In genomic region chr5:112214419-112214818, GRCm38 (mm10) we compare ENCODE assay signal across 8 mouse cellular contexts. TPM values are rescaled to one million over a fixed set of nuclear protein-coding genes. Genes with fewer than 3 reads are reported as not detected.
DNase-seq lines count a peak whose midpoint lies in the region; ATAC-seq and TF ChIP-seq lines count a peak whose summit lies in the region.

No protein-coding gene starts in this region.

- ATAC-seq in frontal cortex, adult (ENCODE audit: low TSS enrichment): 0 out of 2 replicates have a peak, but pooled peaks have one; percentile 6
- ATAC-seq in intestine, embryonic 15.5 days: peak; percentile 48

- TF ChIP-seq CTCF in layer of hippocampus, adult 2 months (conservative IDR thresholded peaks at IDR 0.05): peak; percentile 87

- peak overlapping the region; percentile 27; the same call in 1 of the 2 replicates for H3K4me2 ChIP-seq in intestine, embryonic 15.5 days (replicated peaks)

- no peaks in the 10 kb centered on the region for H3K27me3 ChIP-seq in intestine, embryonic 15.5 days (replicated peaks)

- no peaks in the 10 kb centered on the region for H3K36me3 ChIP-seq in intestine, embryonic 15.5 days

- no peak overlapping the region for H3K4me3 ChIP-seq in layer of hippocampus, adult 2 months
- no peak overlapping the region for H3K4me3 ChIP-seq in intestine, embryonic 15.5 days (replicated peaks)

- peak overlapping the region; percentile 71 for H3K27ac ChIP-seq in layer of hippocampus, adult 2 months
- H3K27ac ChIP-seq in intestine, embryonic 15.5 days: 0 out of 2 replicates have a peak overlapping the region, but pooled peaks have one; percentile 41

- H3K9me3 ChIP-seq in intestine, embryonic 15.5 days: no peaks in the 10 kb centered on the region

- 6% methylated on average over 10 of the region's 10 CpGs for WGBS in intestine, embryonic 15.5 days

- no peak overlapping the region for H3K9ac ChIP-seq in intestine, embryonic 15.5 days

- peak; percentile 68 to 81 for DNase-seq in layer of hippocampus, adult 2 months (ENCODE audit: low spot score in 2 of 2)
- DNase-seq in layer of hippocampus, adult 9-11 months: no peak
- DNase-seq in c-Kit-positive CD71-negative TER-119-negative erythroid progenitor cells, embryonic 14.5 days (ENCODE audit: low read depth): peak; percentile 38
- DNase-seq in liver: peak; percentile 67
- peak; percentile 51 to 64 for DNase-seq in natural killer cell, adult 2 months (ENCODE audit: low spot score in 2 of 2)
- DNase-seq in thymus, postnatal 10 days (ENCODE audit: low spot score in 2 of 2): peak; percentile 68 to 86

- peaks cover 16% of the 10 kb centered on the region; the same call in 1 of the 2 replicates for H3K4me1 ChIP-seq in intestine, embryonic 15.5 days (replicated peaks)

RNA-seq across cellular contexts. Expression of gene Cryba4, which starts 37.9 kb away (rescaled TPM):
- 1 to 10 TPM; 1.0 to 1.5 TPM for total RNA-seq in layer of hippocampus, adult 2 months (2021)
- 1.7 and 1.8 TPM in 2 replicates for polyA plus RNA-seq in intestine, embryonic 15.5 days (2015; fragmentation: Nextera tagmentation; extraction: Ambion mirVana)

RNA-seq across cellular contexts. Expression of gene Crybb1, which starts 41.2 kb away (rescaled TPM):
- total RNA-seq in layer of hippocampus, adult 2 months (2021): 1 to 10 TPM; 6.4 to 7.8 TPM
- polyA plus RNA-seq in intestine, embryonic 15.5 days (2015; fragmentation: Nextera tagmentation; extraction: Ambion mirVana): 1.9 and 2.4 TPM in 2 replicates
